Mouse (Mus musculus) cerebellum, postnatal 36 days (tissue): ENCODE measurements around the gene Gm7792.
"Not testable (repeated sequence)": the region's sequence is repeated elsewhere in the genome, so short reads cannot be mapped to it uniquely, and the experiment has no call there.

ENCODE experiments used
- DNase-seq, 2 experiments: peaks; one replicate each; pipeline ENCODE4 v3.0.0; 2021 to 2022; ENCODE audit warnings: mixed read lengths in 2 of 2

The Gm7792 gene

DNA sequence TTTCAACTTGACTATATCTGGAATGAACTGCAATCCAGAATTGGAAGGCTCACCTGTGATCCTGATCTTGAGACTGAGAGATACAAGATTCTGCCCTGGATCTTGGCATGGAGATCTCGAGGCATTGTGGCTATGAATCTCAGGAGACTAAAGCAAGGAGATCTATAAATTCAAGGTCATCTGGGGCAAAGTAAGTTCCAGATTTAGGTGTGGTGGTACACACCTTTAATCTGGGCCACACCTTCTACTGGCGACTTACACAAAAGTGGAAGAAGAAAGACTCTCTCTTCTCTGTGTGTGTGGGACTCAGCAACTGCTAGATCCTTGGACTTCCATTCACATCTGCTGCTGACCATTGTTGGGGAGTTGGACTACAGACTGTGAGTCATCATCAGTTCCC is at the start of gene Gm7792:
Gm7792 (plus strand) TSS at position 301 of the 400 bp plus-strand sequence.
- DNase-seq, result not testable (repeated sequence)
